Mouse (Mus musculus): ENCODE results near the gene Zc3h8.

DNA sequence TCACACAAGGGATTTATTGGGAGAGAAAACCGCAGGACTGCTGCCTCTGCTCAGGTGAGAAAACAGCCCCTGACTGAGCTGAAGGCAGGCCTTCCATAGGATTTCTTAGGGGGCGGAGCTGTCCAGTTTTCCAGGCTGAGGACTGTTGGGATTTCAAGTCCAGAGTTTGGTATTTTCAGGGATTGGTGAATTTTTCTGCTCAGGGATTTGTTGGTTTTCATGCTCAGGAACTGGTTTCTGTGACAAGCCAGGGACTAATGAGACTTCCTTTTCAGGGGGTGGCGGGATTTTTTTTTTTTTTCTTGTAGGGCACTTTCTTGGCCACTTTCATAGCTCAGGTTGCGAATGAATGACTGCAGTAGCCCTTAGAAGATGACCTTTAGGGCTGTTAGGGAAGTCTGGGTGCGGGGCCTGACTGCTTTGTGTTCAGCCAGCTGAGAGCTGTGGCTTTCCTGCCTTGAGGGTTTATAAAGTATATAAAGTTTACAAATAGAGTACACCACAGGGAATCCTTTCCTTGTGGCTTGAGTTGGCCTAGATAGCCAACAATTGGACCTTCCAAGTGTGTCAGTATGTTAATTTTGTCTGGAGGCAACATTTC is 21.7 kb upstream of the Zc3h8 start:
- TF ChIP-seq POLR2A (IDR thresholded peaks at IDR 0.05; ENCODE audit: borderline replicate concordance, extremely low read depth, low read depth, low read length) (no peak), CTCF (IDR thresholded peaks at IDR 0.05; ENCODE audit: insufficient read depth, low read length) (no peak)

Measured in lung, adult 2 months (tissue).